Mouse (Mus musculus): ENCODE results near the gene Folr2. TPM values are rescaled to one million over a fixed set of nuclear protein-coding genes. Genes with fewer than 3 reads are reported as not detected.
A peak's percentile ranks its signal among the peaks of the same experiment; 100 is the strongest.

Folr2 gene
- total RNA-seq (2021), result 1 to 10 TPM; 5.5 to 6.8 TPM

DNA sequence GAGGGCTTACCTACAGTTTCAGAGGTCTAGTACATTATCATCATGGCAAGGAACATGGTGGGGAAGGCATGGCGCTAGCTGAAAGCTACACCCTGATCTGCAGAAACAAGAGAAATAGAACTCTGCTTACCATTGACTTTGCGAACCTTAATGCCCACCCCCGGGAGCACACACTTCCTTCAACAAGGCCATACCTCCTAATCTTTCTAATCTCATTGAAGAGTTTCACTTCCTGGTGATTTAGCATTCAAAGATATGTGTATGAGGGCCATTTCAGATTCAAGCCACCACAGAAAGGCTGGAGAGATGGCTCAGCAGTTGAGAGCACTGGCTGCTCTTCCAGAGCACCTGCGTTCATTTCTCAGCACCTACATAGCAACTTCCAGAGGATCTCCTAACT, at the start of gene Folr2:
TSS of gene Folr2 (minus strand) at position 101 of the 400 bp plus-strand sequence.
- intact Hi-C loops (cut with DNase I), result no loop called here
- DNase-seq (ENCODE audit: low spot score), result no peak

- intact Hi-C loops (cut with DNase I), result loop anchor here (2.0 to 5.0 kb wide), 2 partner anchors 70 to 161 kb away; partner anchors contain the start of genes Rnf121, Xndc1 and Xntrpc
- DNase-seq (ENCODE audit: low spot score), result no peak
Observed at GRCm38 (mm10) chr7:101906696-101907095, 49.7 kb upstream of the Folr2 start.

GRCm38 (mm10) chr7:101906287-101906681, 49.3 kb upstream of the Folr2 start, which contains the start of gene Tomt:
Gene Tomt, minus strand, starts transcription at chr7:101906359.
- no peak for DNase-seq (ENCODE audit: low spot score)
- intact Hi-C loops (cut with DNase I), result loop anchor here (2.0 to 5.0 kb wide), 2 partner anchors 69 to 161 kb away; partner anchors contain the start of genes Rnf121, Xndc1 and Xntrpc

DNA sequence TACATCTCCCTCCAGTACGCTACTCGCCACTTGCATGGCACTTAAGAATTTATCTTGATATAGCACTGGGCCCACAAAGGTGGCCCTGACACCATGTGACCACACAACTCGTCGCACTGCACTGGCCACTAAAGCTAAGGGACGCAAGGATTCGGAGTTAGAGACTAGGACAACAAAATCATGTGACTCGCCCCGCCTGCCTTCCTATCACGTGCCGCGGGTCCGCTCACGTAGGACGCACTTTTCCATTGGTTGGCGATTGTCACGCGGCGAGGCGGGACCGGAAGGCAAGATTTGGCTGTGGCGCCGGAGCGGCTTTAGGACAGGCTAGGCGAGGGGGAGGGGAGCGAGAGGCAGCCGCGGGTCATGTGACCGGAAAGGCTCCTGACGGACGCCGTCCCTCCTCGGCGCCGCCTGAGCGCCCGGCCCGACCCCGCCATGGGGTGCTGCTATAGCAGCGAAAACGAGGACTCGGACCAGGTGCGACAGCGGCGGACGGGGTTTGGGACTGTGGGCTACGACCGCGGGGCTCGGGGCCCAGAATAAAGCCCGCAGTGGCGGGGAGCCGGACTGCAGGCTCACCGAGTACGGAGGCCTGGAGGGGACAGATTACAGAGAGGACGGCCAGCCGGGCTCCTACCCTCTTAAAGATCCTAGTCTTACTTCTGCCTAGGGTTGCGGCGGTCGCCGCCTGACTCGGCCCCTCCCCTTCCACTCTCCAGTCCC, 48.7 kb upstream of the Folr2 start, which contains the start of gene Lamtor1:
TSS of gene Lamtor1 (plus strand) at position 344 of the 726 bp plus-strand sequence.
- intact Hi-C loops (cut with DNase I), result loop anchor here (2.0 to 5.0 kb wide), 2 partner anchors 69 to 162 kb away; partner anchors contain the start of genes Rnf121, Xndc1 and Xntrpc

GRCm38 (mm10) chr7:101902846-101903245, 45.9 kb upstream of the Folr2 start:
- intact Hi-C loops (cut with DNase I), result no loop called here
- no peak for DNase-seq (ENCODE audit: low spot score)

More for the DNA sequence above, 48.7 kb upstream of the Folr2 start, which contains the start of gene Lamtor1:
- peak; percentile 99 for DNase-seq (ENCODE audit: low spot score)

- intact Hi-C loops (cut with DNase I), result no loop called here
- no peak for DNase-seq (ENCODE audit: low spot score)
Observed at GRCm38 (mm10) chr7:101901969-101902368, 45.0 kb upstream of the Folr2 start.

- intact Hi-C loops (cut with DNase I), result no loop called here
Observed at GRCm38 (mm10) chr7:101900331-101901097, 43.5 kb upstream of the Folr2 start.

DNA sequence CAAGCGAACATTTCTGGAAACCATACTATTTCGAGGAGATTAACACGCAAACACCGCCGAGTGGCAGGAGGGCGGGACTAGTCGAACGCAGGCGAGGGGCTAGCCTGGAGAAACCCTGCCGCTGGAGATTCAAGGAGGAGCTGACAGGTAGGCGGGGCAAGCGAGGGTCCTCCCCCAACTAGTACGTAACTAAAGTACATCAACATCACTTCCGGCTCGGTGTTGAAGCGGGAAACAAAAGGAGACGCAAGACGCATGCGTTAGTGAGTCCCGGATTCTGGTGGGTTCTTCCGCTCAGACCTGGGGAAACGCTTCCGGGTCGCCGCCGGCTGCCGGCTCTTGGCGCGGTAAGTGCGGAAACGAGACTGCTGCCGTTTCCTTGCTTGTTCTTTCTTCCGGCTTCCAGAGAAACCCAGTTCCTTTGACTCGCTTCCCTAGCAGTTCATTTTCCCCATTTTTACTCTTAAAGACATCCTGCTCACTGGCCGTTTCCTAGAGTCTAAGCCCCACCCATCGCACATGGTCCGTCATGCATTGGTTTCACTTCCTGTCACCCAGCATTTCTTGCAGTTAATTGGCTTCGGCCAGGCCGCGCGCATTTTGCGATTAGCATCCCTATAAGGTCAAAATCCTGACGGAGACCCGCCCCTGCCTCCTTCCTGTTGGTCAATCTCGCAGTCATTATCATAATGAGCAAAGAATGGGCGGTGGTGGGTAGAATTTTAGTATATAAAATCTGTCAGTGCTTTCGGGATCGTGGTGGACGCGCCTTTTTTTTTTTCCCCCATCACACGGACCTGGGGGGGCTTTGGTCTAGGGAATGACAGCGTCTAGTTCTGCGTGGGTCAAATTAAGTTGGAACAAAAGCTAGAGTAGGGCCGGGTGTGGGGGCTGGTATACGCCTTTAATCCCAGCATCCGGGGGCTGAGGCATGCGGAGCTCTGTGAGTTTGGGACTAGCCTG, 39.4 kb upstream of the Folr2 start:
- intact Hi-C loops (cut with DNase I), result loop anchor here (5.0 kb wide), 2 partner anchors 36 to 234 kb away; partner anchors contain the start of genes Clpb, Lrrc51 and Numa1
- peak; percentile 95 for DNase-seq (ENCODE audit: low spot score)

More at GRCm38 (mm10) chr7:101900331-101901097, 43.5 kb upstream of the Folr2 start:
- no peak for DNase-seq (ENCODE audit: low spot score)

- no peak for DNase-seq (ENCODE audit: low spot score)
- intact Hi-C loops (cut with DNase I), result loop anchor here (5.0 kb wide), 2 partner anchors 37 to 233 kb away; partner anchors contain the start of genes Clpb, Lrrc51 and Numa1
Observed at GRCm38 (mm10) chr7:101895695-101896094, 38.7 kb upstream of the Folr2 start.

- no peak for DNase-seq (ENCODE audit: low spot score)
- intact Hi-C loops (cut with DNase I), result no loop called here
Observed at GRCm38 (mm10) chr7:101888460-101888859, 31.5 kb upstream of the Folr2 start.

- intact Hi-C loops (cut with DNase I), result no loop called here
Observed at GRCm38 (mm10) chr7:101886274-101886673, 29.3 kb upstream of the Folr2 start.

DNA sequence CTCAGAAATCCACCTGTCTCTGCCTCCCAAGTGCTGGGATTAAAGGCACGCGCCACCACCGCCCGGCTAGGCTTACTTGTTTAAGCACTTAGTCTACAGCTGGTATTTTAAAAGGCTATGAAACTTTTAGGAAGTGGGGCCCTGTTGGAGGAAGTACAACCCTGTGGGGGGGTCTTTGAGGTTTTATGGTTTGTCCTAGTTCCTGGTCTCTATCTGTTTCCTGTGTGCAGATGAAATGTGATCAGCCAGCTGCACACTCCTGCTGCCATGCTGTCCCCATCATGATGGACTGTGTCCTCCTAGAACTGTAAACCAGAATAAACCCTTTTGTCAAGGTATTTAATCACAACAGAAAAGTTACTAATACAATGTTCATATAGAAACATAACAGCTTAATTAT, 27.2 kb upstream of the Folr2 start:
- DNase-seq (ENCODE audit: low spot score), result no peak
- intact Hi-C loops (cut with DNase I), result no loop called here

More at GRCm38 (mm10) chr7:101886274-101886673, 29.3 kb upstream of the Folr2 start:
- no peak for DNase-seq (ENCODE audit: low spot score)

DNA sequence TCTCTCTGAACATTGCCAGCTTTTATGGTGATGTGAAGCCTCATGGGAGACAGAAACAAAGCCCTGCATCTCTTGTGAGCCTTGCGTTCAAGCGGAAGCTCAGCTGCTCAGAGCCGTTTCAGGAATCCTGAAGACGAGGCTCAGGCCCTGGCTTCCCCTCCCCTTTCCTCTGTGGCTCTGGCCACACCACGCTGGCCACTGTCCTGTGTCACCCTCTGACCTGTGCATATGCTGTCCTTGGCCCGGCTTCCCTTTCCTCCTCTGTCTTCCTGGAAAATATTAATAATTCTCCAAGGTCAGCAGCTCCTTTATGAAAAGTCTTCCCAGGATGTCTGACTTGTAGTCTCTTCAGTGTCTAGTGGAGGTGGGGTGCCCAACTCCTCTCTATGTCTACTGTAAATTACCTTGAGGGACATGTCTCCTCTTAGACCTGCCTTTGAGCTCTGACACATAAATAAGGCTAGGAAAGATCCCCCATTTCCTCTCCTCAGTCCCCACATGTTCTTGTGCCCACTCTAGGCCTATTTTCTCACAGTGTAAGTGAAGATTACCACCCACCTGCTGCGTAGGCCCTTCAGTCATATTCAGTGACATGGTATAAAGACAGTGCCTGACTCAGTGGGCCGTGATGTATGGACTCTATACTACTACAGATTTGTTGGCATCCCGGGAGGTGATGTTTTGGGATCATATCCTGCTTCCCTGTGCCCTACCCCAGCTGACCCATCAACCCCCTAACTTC, 25.6 kb upstream of the Folr2 start:
- DNase-seq (ENCODE audit: low spot score), result no peak

GRCm38 (mm10) chr7:101880855-101881254, 23.9 kb upstream of the Folr2 start:
- intact Hi-C loops (cut with DNase I), result no loop called here
- DNase-seq (ENCODE audit: low spot score), result no peak

More for the DNA sequence above, 25.6 kb upstream of the Folr2 start:
- intact Hi-C loops (cut with DNase I), result no loop called here

DNA sequence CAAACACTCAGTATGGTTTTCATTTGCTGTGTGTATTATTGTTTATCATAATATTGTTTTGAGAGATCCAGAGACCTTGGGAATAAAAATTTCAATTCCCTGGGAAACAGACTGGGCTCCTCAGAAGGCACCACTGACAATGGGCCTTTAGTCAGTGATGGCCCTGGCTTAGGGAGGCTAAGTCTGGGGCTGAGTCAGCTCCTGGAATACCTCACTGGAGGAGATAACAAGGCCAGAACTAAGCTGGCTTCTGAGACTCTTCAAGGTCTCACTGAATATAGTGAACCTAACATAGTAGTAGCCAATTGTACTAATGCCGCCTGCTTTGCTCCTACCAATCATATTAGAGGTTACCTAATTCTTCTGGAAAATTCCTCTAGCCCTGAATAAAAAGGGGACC, 19.0 kb upstream of the Folr2 start:
- DNase-seq (ENCODE audit: low spot score), result no peak
- intact Hi-C loops (cut with DNase I), result no loop called here

DNA sequence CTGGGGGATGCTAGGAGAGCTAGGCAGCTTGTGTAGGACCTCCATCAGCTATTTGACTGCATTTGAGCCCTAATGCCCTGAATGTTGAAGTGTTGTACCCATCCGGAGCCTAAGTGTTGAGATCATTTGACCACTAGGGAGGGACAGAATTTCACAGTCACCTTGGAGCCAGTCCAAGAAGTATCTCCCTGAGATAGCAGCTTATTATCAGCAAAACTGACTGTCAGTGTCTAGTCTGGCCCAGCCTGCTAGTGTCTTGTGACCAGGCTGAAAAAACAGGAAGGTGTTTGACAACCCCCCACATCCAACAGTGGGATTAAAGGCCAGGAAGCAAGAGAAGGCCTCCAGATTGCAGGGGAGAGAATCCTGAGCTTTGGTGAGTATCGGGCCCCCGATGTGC, 14.3 kb upstream of the Folr2 start:
- no peak for DNase-seq (ENCODE audit: low spot score)

GRCm38 (mm10) chr7:101870629-101871028, 13.6 kb upstream of the Folr2 start, which contains the start of gene Folr1:
Gene Folr1, minus strand, starts transcription at chr7:101870788.
- no peak for DNase-seq (ENCODE audit: low spot score)

More for the DNA sequence above, 14.3 kb upstream of the Folr2 start:
- intact Hi-C loops (cut with DNase I), result no loop called here

DNA sequence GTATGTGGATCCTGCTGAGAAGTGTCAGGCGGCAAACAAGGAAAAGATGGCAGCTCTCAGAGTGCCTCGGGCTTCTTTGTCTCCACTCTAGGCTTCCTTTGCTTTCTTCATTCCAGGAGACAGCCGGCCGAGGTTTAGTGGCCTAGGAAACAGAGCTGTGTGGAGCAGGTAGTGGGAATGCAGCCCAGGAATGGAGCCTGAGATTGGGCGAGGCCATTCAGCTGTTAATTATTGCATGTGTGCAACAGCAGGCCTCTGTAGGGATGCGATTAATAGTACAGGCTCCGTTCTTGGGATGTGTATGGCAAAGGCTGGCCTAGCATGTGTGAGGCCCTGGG, 12.1 kb upstream of the Folr2 start:
- no peak for DNase-seq (ENCODE audit: low spot score)
- intact Hi-C loops (cut with DNase I), result no loop called here

More at GRCm38 (mm10) chr7:101870629-101871028, 13.6 kb upstream of the Folr2 start, which contains the start of gene Folr1:
- intact Hi-C loops (cut with DNase I), result no loop called here

Measured in heart, postnatal 25 days (tissue).